16 mouse cellular contexts compared by ENCODE assay signal in the genomic region with DNA sequence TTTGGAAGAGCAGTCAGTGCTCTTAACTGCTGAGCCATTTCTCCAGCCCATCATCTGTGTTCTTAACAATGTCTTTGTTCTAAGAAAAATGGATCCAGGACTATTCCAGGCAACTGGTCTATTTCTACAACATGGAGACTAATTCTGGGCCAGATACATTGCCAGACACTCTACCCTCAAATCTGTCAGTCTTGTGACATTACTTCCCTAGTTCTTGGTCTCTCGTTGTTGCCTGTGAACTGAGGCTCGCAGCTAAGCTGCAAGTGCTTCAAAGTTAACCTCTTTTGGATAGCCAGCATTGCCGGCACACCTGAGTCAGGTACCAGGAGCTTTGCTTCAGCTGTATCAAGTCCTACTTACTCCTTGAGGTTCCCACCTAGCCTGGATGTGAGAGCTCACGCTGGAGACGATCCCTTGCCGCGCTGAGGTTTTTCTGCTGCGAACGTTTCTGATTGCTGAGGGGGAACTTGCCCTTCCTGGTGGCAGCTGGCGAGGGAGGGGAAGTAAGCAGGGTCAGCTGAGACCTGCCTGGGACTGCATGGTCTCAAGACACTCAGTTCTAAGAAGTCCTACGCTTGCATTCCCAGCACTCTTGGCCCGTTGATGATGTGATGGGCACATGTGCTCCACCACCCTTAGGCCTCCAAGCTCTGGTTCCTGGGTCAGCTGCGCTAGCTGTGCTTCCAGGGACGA.
DNase-seq lines count a peak whose midpoint lies in the region; ATAC-seq and TF ChIP-seq lines count a peak whose summit lies in the region.
"Had no signal": no experiment of that assay in that cellular context is flagged by ENCODE, and none has a peak within 500 bp of the region (broad histone marks: within the 10 kb centered on the region; RNA-seq: fewer than 3 reads in every experiment).

No protein-coding gene starts in this region.

- no peak for ATAC-seq in heart, embryonic 13.5 days (ENCODE audit: extremely low read depth, insufficient number of reproducible peaks, low FRiP score, low TSS enrichment)
- ATAC-seq in liver, embryonic 13.5 days (ENCODE audit: low read depth), result peak; percentile 24; the same call in 1 of the 2 replicates
- no peak for ATAC-seq in intestine, embryonic 16.5 days
- ATAC-seq: forebrain, embryonic 16.5 days; hindbrain, embryonic 16.5 days had no signal

- TF ChIP-seq CTCF in spleen, adult 2 months (IDR thresholded peaks at IDR 0.05; ENCODE audit: extremely low read depth, insufficient read depth, insufficient read length, insufficient replicate concordance), result no peak

- H3K9me3 ChIP-seq in heart, embryonic 13.5 days, result no peaks in the 10 kb centered on the region
- H3K9me3 ChIP-seq in liver, embryonic 13.5 days (replicated peaks), result no peaks in the 10 kb centered on the region
- H3K9me3 ChIP-seq in intestine, embryonic 16.5 days (ENCODE audit: control insufficient read depth, low read length), result no peaks in the 10 kb centered on the region
- H3K9me3 ChIP-seq: kidney, embryonic 15.5 days; limb, embryonic 13.5 days had no signal

- TF ChIP-seq POLR2A in spleen, adult 2 months (IDR thresholded peaks at IDR 0.05; ENCODE audit: low read depth, low read length), result no peak

- H3K4me3 ChIP-seq in heart, embryonic 13.5 days, result no peak overlapping the region
- H3K4me3 ChIP-seq in spleen, adult 2 months (ENCODE audit: extremely low read depth, insufficient read depth, insufficient read length), result peak overlapping the region; percentile 37; the same call in 1 of the 2 replicates
- H3K4me3 ChIP-seq in liver, embryonic 13.5 days (replicated peaks), result no peak overlapping the region
- no peak overlapping the region for H3K4me3 ChIP-seq in intestine, embryonic 16.5 days (ENCODE audit: low read length)
- H3K4me3 ChIP-seq: kidney, embryonic 15.5 days; limb, embryonic 13.5 days; myocyte had no signal

- no peaks in the 10 kb centered on the region for H3K27me3 ChIP-seq in heart, embryonic 13.5 days (replicated peaks)
- no peaks in the 10 kb centered on the region for H3K27me3 ChIP-seq in spleen, adult 2 months (ENCODE audit: control insufficient read depth, insufficient read depth, low read length)
- H3K27me3 ChIP-seq in liver, embryonic 13.5 days, result no peaks in the 10 kb centered on the region
- H3K27me3 ChIP-seq in intestine, embryonic 16.5 days (replicated peaks; ENCODE audit: control insufficient read depth, insufficient read depth, low read length), result no peaks in the 10 kb centered on the region
- H3K27me3 ChIP-seq: CH12.LX; kidney, embryonic 15.5 days had no signal

- 0 out of 2 replicates have a peak overlapping the region, but pooled peaks have one; percentile 45 for H3K27ac ChIP-seq in heart, embryonic 13.5 days (replicated peaks)
- H3K27ac ChIP-seq in spleen, adult 2 months (ENCODE audit: insufficient read depth, low read length), result peak overlapping the region; percentile 55; the same call in 1 of the 2 replicates
- H3K27ac ChIP-seq in liver, embryonic 13.5 days, result no peak overlapping the region
- H3K27ac ChIP-seq in intestine, embryonic 16.5 days (ENCODE audit: low read length), result no peak overlapping the region
- H3K27ac ChIP-seq: kidney, embryonic 15.5 days; limb, embryonic 13.5 days had no signal

- no peak overlapping the region for H3K9ac ChIP-seq in heart, embryonic 13.5 days
- H3K9ac ChIP-seq in liver, embryonic 13.5 days, result no peak overlapping the region
- H3K9ac ChIP-seq in intestine, embryonic 16.5 days (ENCODE audit: low read depth, low read length), result no peak overlapping the region
- H3K9ac ChIP-seq: kidney, embryonic 15.5 days; limb, embryonic 13.5 days had no signal

- 74% methylated on average over 14 of the region's 14 CpGs for WGBS in heart, embryonic 13.5 days
- WGBS in spleen, adult 2 months, result 17% methylated on average over 14 of the region's 14 CpGs
- WGBS in liver, embryonic 13.5 days (ENCODE audit: insufficient replicate concordance), result 27% methylated on average over 14 of the region's 14 CpGs
- 81% methylated on average over 14 of the region's 14 CpGs for WGBS in intestine, embryonic 16.5 days

- peaks cover 69% of the 10 kb centered on the region for H3K4me1 ChIP-seq in heart, embryonic 13.5 days
- no peaks in the 10 kb centered on the region for H3K4me1 ChIP-seq in spleen, adult 2 months (ENCODE audit: control insufficient read depth, insufficient read depth, insufficient read length)
- peaks cover 3% of the 10 kb centered on the region for H3K4me1 ChIP-seq in liver, embryonic 13.5 days (replicated peaks)
- 0 out of 2 replicates have a peak, but pooled peaks cover 3% of the 10 kb centered on the region for H3K4me1 ChIP-seq in intestine, embryonic 16.5 days (ENCODE audit: control insufficient read depth, insufficient read depth, low read length)

- H3K4me2 ChIP-seq in heart, embryonic 13.5 days, result no peak overlapping the region
- no peak overlapping the region for H3K4me2 ChIP-seq in liver, embryonic 13.5 days
- H3K4me2 ChIP-seq in intestine, embryonic 16.5 days (ENCODE audit: low read depth, low read length), result no peak overlapping the region
- H3K4me2 ChIP-seq: kidney, embryonic 15.5 days; limb, embryonic 13.5 days had no signal

- DNase-seq in heart, adult 8-10 months (ENCODE audit: low spot score), result no peak
- peak in 1 of 2 experiments; percentile 10 for DNase-seq in spleen, adult 2 months (ENCODE audit: low read depth in 1 of 2, low spot score in 2 of 2)
- no peak for DNase-seq in spleen, postnatal 14 days (ENCODE audit: low spot score in 2 of 2)
- no peak for DNase-seq in liver, embryonic 13.5 days
- DNase-seq in spleen, postnatal 36 days (ENCODE audit: low spot score in 2 of 2), result peak; percentile 30 to 33
- DNase-seq in urinary bladder, postnatal 36 days (ENCODE audit: low spot score in 2 of 2), result no peak
- DNase-seq: gastrocnemius, postnatal 36 days; right cerebral cortex, postnatal 14 days had no signal

- no peaks in the 10 kb centered on the region for H3K36me3 ChIP-seq in heart, embryonic 13.5 days
- no peaks in the 10 kb centered on the region for H3K36me3 ChIP-seq in spleen, adult 2 months (ENCODE audit: control insufficient read depth, insufficient read depth, low read length)
- no peaks in the 10 kb centered on the region for H3K36me3 ChIP-seq in liver, embryonic 13.5 days
- H3K36me3 ChIP-seq in intestine, embryonic 16.5 days (ENCODE audit: control insufficient read depth, insufficient read depth, low read length), result no peaks in the 10 kb centered on the region
- H3K36me3 ChIP-seq: kidney, embryonic 15.5 days; limb, embryonic 13.5 days had no signal

Comparison
In these comparisons a context has a peak if more than half of its experiments do, and no peak if none do; other contexts are left out.
1. DNase-seq: peak in spleen, postnatal 36 days (2 of 2); none in heart, adult 8-10 months (single experiment), spleen, postnatal 14 days (0 of 2), liver, embryonic 13.5 days (single experiment) and urinary bladder, postnatal 36 days (0 of 2).
2. H3K27ac ChIP-seq: peak in heart, embryonic 13.5 days (single experiment) and spleen, adult 2 months (single experiment); none in liver, embryonic 13.5 days (single experiment) and intestine, embryonic 16.5 days (single experiment).